Mouse (Mus musculus) neural tube, embryonic 12.5 days (tissue): ENCODE measurements around the gene Fat2. TPM values are rescaled to one million over a fixed set of nuclear protein-coding genes. Genes with fewer than 3 reads are reported as not detected.

ENCODE experiments used
- ATAC-seq: fragments of 200-750 bp; cut with Nextera tagmentation; 2 replicates; pipeline ENCODE4 v1.8.0; 2017; ENCODE audit warnings: low read depth, mild to moderate bottlenecking, moderate TSS enrichment, moderate library complexity; ENCODE audit not compliant: low FRiP score
- H3K27ac ChIP-seq: fragments of 300-500 bp; sonication (generic); 2 replicates; pipeline ENCODE4 v1.5.1; 2016
- H3K27me3 ChIP-seq: fragments of 300-500 bp; sonication (generic); replicated peaks from 2 replicates; pipeline ENCODE4 v1.6.1; 2016; ENCODE audit warnings: mild to moderate bottlenecking
- H3K36me3 ChIP-seq: fragments of 300-500 bp; sonication (generic); 2 replicates; pipeline ENCODE4 v1.6.1; 2016; ENCODE audit warnings: mild to moderate bottlenecking
- H3K4me1 ChIP-seq: fragments of 300-500 bp; sonication (generic); 2 replicates; pipeline ENCODE4 v1.6.1; 2016
- H3K4me2 ChIP-seq: fragments of 300-500 bp; sonication (generic); replicated peaks from 2 replicates; pipeline ENCODE4 v1.6.1; 2016; ENCODE audit warnings: mild to moderate bottlenecking
- H3K4me3 ChIP-seq: fragments of 300-500 bp; sonication (generic); 2 replicates; pipeline ENCODE4 v1.5.1; 2016
- H3K9ac ChIP-seq: fragments of 300-500 bp; sonication (generic); 2 replicates; pipeline ENCODE4 v1.6.1; 2016; ENCODE audit warnings: mild to moderate bottlenecking
- H3K9me3 ChIP-seq: fragments of 300-500 bp; sonication (generic); 2 replicates; pipeline ENCODE4 v1.6.1; 2016; ENCODE audit warnings: mild to moderate bottlenecking
- WGBS: fragments of 180-500 bp; shearing (Covaris S2); methylation state at CpG from one replicate; pipeline ENCODE4 v1.1.7; 2016; 5-methylcytosine and 5-hydroxymethylcytosine counted together
- polyA plus RNA-seq: library from polyadenylated mRNA; unstranded; fragments of >200 nt; fragmentation: Nextera tagmentation; extraction: Ambion mirVana; gene quantifications from 2 replicates; pipeline ENCODE4 v1.2.1, GENCODE M21; 2016

The Fat2 gene
- polyA plus RNA-seq, 1 experiment from 2014 or later, result 0.05 TPM

DNA sequence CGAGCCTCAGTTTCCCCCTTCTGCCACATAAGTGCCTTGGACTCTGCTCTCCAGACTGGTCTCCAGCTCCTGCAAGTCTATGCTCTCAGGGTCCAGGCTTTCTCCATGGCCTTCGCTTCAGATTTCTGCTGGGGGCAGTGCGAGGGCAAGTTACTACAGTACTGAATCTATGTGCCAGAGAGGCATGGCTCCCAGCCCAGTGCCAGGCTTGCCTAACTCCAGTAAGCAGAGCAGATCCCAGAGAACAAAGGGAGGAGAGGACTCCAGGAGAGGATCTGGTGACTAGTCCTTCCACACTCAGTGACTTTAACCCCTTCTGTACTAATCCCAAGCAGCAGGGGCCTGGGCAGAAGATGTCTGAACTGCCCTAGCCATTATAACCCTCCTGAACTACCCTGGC lies 28.3 kb upstream of the Fat2 start:
- no peak overlapping the region for H3K4me3 ChIP-seq
- H3K27ac ChIP-seq, result no peak overlapping the region
- H3K27me3 ChIP-seq, result no peaks in the 10 kb centered on the region
- H3K4me2 ChIP-seq, result no peak overlapping the region
- 93% methylated on average over 3 of the region's 3 CpGs for WGBS
- no peaks in the 10 kb centered on the region for H3K9me3 ChIP-seq
- H3K4me1 ChIP-seq, result no peaks in the 10 kb centered on the region
- no peak overlapping the region for H3K9ac ChIP-seq
- ATAC-seq, result no peak
- H3K36me3 ChIP-seq, result no peaks in the 10 kb centered on the region

DNA sequence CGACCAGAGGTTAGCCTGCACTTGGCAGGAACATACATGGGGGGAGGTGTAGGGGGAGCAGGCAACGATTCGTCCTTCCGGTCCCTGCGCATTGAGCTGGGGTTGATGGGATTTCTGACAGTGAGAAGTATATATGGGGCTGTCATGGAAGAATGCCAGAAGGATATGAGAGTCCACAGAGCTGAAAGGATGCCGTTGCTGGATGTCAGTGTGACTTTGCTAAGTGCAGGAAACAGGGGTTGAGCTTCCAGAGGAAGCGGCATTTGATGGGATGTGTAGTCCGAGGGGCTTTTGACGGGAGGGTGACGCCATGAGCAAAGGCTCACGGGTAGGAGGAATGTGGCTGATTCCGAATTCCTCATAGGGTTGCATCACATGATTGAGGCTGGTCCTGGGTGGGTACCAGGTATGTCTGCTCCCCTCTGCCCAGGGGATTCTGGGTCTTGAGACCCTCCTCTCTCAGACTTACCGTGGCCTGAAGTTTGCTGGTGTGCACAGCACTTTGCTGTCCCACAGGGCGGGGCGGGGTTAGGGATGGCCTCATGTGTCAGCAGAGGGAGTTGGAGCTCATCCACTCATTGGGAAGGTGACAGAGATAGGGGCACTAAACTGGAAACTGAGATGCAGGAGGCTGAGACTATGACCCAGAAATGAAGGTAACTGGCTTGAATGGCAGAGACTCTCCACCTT lies 21.9 kb upstream of the Fat2 start:
- Histone ChIP-seq H3K4me2 (no peak overlapping the region), H3K27me3 (no peaks in the 10 kb centered on the region), H3K9ac (no peak overlapping the region), H3K27ac (no peak overlapping the region), H3K4me3 (no peak overlapping the region), H3K4me1 (no peaks in the 10 kb centered on the region), H3K9me3 (no peaks in the 10 kb centered on the region), H3K36me3 (no peaks in the 10 kb centered on the region)
- no peak for ATAC-seq
- WGBS, result 83% methylated on average over 15 of the region's 15 CpGs

DNA sequence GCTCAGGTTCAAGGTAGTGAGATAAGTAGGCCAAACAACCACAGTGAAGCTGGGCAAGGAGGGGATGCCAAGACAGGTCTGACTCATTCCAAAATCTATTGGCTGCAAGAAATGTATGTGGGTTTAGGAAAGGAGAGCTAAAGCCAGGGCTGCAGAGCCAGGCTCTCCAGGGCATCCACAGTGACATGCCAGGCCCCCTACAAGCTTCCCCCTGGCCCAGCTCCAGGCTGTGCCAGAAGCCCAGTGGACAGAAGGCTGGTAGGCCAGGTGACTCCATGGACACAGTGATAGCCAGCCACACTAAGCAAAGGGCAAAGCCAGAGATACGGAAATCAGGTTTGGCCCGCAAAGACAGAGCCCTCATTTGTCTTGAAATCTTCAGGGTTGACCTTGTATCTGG lies 20.5 kb upstream of the Fat2 start:
- Histone ChIP-seq H3K27ac (no peak overlapping the region), H3K9me3 (no peaks in the 10 kb centered on the region), H3K4me3 (no peak overlapping the region), H3K4me1 (no peaks in the 10 kb centered on the region), H3K9ac (no peak overlapping the region), H3K27me3 (no peaks in the 10 kb centered on the region), H3K4me2 (no peak overlapping the region), H3K36me3 (no peaks in the 10 kb centered on the region)
- ATAC-seq, result no peak
- WGBS, result 98% methylated on average over 2 of the region's 2 CpGs

DNA sequence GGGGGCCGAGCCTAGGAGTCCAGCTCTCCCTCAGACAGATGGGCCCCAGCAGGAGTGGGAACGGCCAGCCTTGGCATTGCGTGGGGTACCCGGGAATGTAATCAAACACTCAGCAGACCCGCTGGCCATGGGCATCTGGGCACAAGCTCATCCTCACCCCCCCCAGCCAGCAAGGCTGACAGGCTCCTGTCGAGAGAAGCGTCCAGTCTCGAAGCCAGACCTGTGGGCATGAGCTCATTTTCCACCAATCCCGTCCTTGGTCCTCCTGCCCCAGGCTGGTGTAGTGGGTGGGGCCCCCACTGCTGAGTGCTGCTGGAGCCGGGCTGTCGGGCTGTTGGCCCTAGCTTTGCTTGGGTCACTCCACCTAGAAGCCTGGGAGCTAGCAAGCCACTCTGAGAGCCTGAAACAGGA lies 5.6 kb upstream of the Fat2 start:
- Histone ChIP-seq H3K4me2 (no peak overlapping the region), H3K36me3 (no peaks in the 10 kb centered on the region), H3K27me3 (no peaks in the 10 kb centered on the region), H3K27ac (no peak overlapping the region), H3K4me3 (no peak overlapping the region), H3K9me3 (no peaks in the 10 kb centered on the region), H3K9ac (no peak overlapping the region), H3K4me1 (no peaks in the 10 kb centered on the region)
- WGBS, result 76% methylated on average over 11 of the region's 11 CpGs
- ATAC-seq, result no peak

DNA sequence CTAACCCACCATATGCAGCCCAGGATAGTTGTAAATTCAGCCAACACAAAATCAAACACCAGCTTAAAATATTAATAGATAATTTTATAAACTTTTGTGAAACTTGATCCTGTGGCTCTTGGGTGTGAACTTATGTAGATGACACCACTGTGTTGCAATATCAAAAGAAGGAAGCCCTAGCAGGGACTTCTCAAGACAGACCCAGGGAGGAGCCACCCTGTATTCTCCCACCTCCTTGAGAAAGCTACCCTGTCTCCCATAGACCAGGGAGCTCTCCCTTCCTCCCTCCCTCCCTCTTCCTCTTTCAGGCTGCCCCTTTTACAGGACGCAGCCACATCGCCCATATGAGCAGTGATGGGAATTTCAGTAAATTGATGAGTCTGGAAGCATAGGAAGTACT lies 4.4 kb upstream of the Fat2 start:
- H3K4me2 ChIP-seq, result no peak overlapping the region
- H3K4me1 ChIP-seq, result no peaks in the 10 kb centered on the region
- ATAC-seq, result no peak
- H3K9ac ChIP-seq, result no peak overlapping the region
- H3K36me3 ChIP-seq, result no peaks in the 10 kb centered on the region
- WGBS, result 66% methylated on average over 2 of the region's 2 CpGs
- no peak overlapping the region for H3K4me3 ChIP-seq
- H3K9me3 ChIP-seq, result no peaks in the 10 kb centered on the region
- no peak overlapping the region for H3K27ac ChIP-seq
- H3K27me3 ChIP-seq, result no peaks in the 10 kb centered on the region

DNA sequence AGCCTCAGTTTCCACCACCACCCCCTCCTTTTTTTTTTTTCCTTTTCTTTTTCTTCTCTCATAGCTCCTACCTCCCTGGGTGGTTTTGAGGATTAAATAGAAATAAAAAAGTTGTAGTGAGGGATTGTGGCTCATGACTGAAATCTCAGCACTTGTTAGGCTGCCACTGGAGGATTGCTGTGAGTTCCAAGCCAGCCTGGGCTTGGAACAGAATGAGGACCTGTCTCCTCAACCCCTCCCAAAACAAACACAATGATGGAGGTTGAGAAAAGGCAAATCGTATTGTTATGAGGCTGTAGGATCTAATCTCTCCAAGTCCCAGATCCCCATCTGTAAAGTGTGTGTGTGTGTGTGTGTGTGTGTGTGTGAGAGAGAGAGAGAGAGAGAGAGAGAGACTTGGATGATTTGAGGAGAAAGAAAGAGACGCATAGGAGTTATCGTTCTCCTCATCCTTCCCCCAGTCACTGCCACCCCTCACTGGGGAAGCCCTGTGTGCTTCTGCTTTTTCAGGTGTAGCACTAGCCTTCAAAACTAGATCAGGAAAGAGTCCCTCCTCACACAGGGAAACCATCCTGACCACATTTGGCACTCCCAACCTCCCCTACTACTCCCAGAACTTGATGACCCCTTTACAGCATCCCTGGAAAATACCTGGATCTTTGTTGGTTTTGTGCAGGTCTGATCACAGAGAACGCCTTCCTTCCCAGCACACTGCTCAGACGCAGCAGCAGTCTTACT lies 837 bp upstream of the Fat2 start:
- 80% methylated on average over 5 of the region's 5 CpGs for WGBS
- ATAC-seq, result no peak

DNA sequence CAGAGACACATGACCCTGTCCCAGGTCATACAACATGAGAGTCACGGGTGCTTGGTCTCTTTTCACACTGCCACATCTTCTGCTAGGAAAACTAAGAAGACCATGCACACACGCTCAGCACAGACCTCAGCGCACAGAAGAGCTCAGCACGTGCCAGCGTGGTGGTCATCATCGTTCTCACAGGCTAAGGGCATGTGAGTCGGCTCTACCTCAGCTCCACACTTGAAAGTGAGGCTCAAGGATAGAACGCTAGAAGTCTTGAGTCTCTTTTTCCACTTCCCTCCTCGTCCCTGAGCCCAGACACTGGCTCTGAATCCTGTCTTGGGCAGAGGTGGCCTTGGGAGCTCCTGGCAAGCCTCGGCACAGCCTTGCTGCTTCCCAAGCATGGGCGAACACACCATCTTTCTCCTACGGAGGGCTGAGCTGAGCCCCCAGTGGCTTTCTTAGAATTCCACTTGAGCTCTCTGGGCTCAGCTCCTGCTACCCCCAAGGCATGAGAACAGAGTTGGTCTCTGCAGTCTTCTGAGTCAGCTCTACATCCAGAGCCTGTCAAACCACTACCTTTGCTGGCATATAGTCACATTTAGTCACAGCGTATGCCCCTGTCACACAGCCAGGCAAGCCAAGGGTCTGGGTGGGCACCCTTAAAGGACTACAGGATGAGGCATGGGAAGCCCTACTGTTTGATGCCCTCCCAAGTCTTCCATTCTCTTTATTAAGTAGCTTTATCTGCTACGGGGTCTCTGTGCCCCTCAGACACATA lies 869 bp downstream of the Fat2 start:
- Histone ChIP-seq H3K4me1 (no peaks in the 10 kb centered on the region), H3K4me3 (no peak overlapping the region), H3K9ac (no peak overlapping the region), H3K4me2 (no peak overlapping the region), H3K27me3 (no peaks in the 10 kb centered on the region), H3K9me3 (no peaks in the 10 kb centered on the region), H3K36me3 (no peaks in the 10 kb centered on the region), H3K27ac (no peak overlapping the region)
- ATAC-seq, result no peak
- 91% methylated on average over 14 of the region's 14 CpGs for WGBS

More for the DNA sequence above, 837 bp upstream of the Fat2 start:
- Histone ChIP-seq H3K27me3 (no peaks in the 10 kb centered on the region), H3K27ac (no peak overlapping the region), H3K9ac (no peak overlapping the region), H3K36me3 (no peaks in the 10 kb centered on the region), H3K4me1 (no peaks in the 10 kb centered on the region), H3K4me2 (no peak overlapping the region), H3K9me3 (no peaks in the 10 kb centered on the region), H3K4me3 (no peak overlapping the region)

DNA sequence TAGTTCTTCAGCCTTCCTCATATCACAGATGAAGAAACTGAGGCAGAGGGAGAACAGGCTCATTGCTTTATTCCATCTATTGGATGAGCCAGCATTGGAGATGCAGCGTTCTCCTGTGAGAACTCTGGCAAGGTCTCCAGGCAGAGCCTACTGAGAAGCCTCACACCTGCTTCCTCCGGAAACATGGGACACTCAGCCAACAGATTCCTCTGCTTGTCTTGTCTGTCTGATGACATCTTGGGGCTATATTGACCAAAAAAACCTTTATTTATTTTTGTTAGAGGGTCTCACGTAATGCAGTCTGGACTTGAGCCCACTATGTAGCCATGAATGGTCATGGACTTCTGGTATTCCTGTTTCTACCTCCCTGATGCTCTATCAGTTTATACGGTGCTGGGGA lies 1.8 kb downstream of the Fat2 start:
- Histone ChIP-seq H3K4me2 (no peak overlapping the region), H3K36me3 (no peaks in the 10 kb centered on the region), H3K4me1 (no peaks in the 10 kb centered on the region), H3K27me3 (no peaks in the 10 kb centered on the region), H3K27ac (no peak overlapping the region), H3K9ac (no peak overlapping the region), H3K4me3 (no peak overlapping the region), H3K9me3 (no peaks in the 10 kb centered on the region)
- ATAC-seq, result no peak
- 90% methylated on average over 4 of the region's 4 CpGs for WGBS

DNA sequence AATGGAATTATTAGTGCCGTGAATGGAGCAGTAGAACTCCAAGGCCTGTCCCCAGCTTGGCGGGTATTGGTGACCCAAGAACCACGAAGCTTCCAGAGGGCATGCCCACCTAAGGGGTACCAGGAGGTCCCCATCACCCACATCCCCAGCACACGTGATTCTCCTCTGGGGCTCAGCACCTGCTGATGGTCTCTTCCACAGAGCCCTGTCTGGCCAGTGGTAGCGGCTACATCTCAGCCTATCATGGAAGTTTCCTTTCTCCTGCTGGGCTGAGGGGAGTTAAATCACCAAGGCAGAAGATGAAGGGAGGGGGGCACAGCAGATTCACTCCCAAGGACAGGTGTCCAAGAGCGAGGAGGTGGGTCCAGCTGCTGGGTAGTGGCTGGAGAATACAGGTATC lies 2.3 kb downstream of the Fat2 start:
- Histone ChIP-seq H3K9ac (no peak overlapping the region), H3K27me3 (no peaks in the 10 kb centered on the region), H3K9me3 (no peaks in the 10 kb centered on the region), H3K27ac (no peak overlapping the region), H3K4me2 (no peak overlapping the region), H3K36me3 (no peaks in the 10 kb centered on the region), H3K4me1 (no peaks in the 10 kb centered on the region), H3K4me3 (no peak overlapping the region)
- 88% methylated on average over 6 of the region's 6 CpGs for WGBS
- no peak for ATAC-seq

DNA sequence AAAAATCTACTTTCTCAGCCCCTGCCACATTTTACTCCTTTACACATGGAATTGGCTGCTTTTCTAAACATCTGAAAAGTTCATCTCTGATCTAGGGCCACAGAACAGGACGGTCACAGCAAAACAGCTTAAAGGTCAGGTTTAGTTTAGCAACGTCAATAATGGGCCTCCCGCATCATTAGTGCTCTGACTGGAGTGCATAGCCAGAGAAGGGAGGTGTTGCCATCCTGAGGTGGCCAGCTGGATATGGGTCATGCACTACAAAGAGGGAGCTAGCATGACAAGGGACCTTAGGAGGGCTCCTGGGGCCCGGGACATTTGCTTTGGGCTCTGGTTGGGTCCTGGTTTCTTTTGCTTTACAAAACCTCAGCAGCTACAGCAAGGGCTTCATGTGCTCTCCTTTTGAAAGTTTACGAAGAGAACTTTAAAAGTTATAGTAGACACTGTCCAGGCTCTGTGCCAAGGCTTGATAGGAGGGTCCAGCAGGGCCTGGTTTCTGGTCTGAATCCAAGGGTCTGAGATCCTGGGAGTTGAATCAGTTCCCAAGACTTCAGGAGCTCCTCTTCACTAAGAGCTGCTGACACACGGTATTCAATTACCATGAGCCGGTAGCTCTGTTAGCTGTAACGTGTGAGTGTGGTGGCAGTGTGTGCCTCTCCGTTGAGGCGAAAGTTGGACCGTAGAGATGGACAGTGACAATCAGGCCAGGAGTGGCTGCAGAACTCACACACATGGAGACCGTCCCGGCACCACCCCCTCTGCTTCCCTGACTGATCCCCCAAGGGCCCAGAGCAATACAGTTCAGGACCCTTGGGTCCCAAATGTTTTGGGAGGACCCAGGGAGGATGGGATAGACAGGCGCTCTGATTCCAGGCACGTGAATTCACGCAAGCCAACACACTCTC lies 6.2 kb downstream of the Fat2 start:
- H3K4me2 ChIP-seq, result no peak overlapping the region
- no peaks in the 10 kb centered on the region for H3K36me3 ChIP-seq
- 83% methylated on average over 16 of the region's 16 CpGs for WGBS
- H3K27me3 ChIP-seq, result no peaks in the 10 kb centered on the region
- ATAC-seq, result no peak
- no peak overlapping the region for H3K9ac ChIP-seq
- H3K9me3 ChIP-seq, result no peaks in the 10 kb centered on the region
- H3K27ac ChIP-seq, result no peak overlapping the region
- no peaks in the 10 kb centered on the region for H3K4me1 ChIP-seq
- H3K4me3 ChIP-seq, result no peak overlapping the region

DNA sequence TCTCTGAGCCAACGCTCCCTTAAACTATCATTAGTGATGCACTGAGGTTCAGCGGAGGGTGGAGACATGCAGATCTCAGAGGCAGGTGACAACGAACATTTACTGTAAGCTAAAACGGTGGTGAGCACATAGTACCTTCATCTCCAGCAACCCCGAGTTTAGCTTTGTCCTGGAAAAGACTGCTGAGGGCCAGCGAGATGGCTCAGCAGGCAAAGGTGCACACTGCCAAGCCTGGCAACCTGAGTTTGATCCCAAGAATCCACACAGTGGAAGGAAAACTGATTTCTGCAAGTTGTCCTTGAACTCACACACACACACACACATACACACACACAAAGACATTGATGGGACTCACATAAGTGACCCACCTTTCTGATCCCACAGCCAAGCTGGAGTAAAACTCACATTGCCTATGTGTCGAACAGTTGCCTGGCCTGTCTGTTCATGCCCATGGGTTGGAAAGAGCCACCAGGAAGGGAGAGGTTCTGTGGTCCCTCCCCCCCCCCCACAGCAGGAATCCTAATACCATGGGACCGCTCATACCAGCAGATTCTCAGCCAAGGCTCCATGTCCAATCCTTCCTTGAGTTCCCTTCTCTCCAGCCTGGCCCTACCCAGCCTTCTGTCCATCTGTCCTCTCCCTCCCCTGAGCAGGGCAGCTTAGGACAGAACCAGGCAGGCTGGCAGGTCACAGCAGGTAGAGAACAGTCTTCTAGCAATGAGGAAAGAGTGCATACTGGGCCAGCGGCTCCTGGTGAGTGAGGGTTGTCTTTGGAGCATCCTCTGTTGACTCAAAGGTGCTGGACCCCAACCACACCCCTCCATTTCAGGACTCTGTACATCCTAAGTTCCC lies 8.6 kb downstream of the Fat2 start:
- Histone ChIP-seq H3K9ac (no peak overlapping the region), H3K4me2 (no peak overlapping the region), H3K4me3 (no peak overlapping the region), H3K27me3 (no peaks in the 10 kb centered on the region), H3K4me1 (no peaks in the 10 kb centered on the region), H3K9me3 (no peaks in the 10 kb centered on the region), H3K36me3 (no peaks in the 10 kb centered on the region), H3K27ac (no peak overlapping the region)
- WGBS, result 86% methylated on average over 9 of the region's 9 CpGs
- no peak for ATAC-seq
